ENCODE assay signal across 27 mouse cellular contexts in the genomic region with DNA sequence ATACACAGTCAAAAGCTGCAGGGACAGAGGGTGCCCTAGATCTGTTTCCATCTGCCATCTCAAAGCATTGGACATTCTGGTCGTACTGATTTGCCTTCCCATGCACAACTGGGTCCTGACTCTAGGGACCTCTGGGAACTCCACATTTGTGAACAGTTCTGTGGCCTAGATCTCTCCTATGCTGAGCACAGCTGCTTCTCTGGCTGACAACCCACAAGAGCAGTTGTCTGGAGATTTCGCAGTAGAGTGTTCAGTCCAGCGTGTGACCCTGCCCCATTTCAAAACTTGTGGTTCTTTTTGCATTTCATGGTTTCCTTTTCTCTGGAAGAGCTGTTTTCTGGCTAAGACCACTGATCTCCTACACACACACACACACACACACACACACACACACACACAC.
A peak's percentile ranks its signal among the peaks of the same experiment; 100 is the strongest.
DNase-seq lines count a peak whose midpoint lies in the region; ATAC-seq lines count a peak whose summit lies in the region.
"Had no signal": no experiment of that assay in that cellular context is flagged by ENCODE, and none has a peak within 500 bp of the region (broad histone marks: within the 10 kb centered on the region; RNA-seq: fewer than 3 reads in every experiment).

No protein-coding gene starts in this region.

- 89% methylated on average over 3 of the region's 3 CpGs for WGBS in midbrain, embryonic 10.5 days
- WGBS in midbrain, embryonic 14.5 days: 90% methylated on average over 3 of the region's 3 CpGs
- WGBS in embryonic facial prominence, embryonic 12.5 days: 81% methylated on average over 3 of the region's 3 CpGs
- 85% methylated on average over 3 of the region's 3 CpGs for WGBS in limb, embryonic 10.5 days

- H3K9me3 ChIP-seq in midbrain, embryonic 10.5 days (replicated peaks): no peaks in the 10 kb centered on the region
- no peaks in the 10 kb centered on the region for H3K9me3 ChIP-seq in midbrain, embryonic 14.5 days (ENCODE audit: control insufficient read depth, low read length)
- no peaks in the 10 kb centered on the region for H3K9me3 ChIP-seq in embryonic facial prominence, embryonic 12.5 days
- no peaks in the 10 kb centered on the region for H3K9me3 ChIP-seq in limb, embryonic 10.5 days (replicated peaks)
- H3K9me3 ChIP-seq: forebrain, embryonic 13.5 days; intestine, embryonic 15.5 days; limb, embryonic 15.5 days; liver, embryonic 13.5 days; neural tube, embryonic 12.5 days; stomach, embryonic 15.5 days had no signal

- no peak for ATAC-seq in midbrain, embryonic 14.5 days (ENCODE audit: low FRiP score, low TSS enrichment)
- no peak for ATAC-seq in embryonic facial prominence, embryonic 12.5 days (ENCODE audit: insufficient number of reproducible peaks, insufficient read depth, low FRiP score, low TSS enrichment)
- ATAC-seq: forebrain, embryonic 13.5 days; hindbrain, postnatal 0 days; intestine, embryonic 15.5 days; lung, postnatal 0 days; midbrain, embryonic 16.5 days had no signal

- H3K27ac ChIP-seq in midbrain, embryonic 10.5 days (replicated peaks): 0 out of 2 replicates have a peak overlapping the region, but pooled peaks have one; percentile 17
- no peak overlapping the region for H3K27ac ChIP-seq in midbrain, embryonic 14.5 days (replicated peaks; ENCODE audit: low read depth, low read length)
- H3K27ac ChIP-seq in embryonic facial prominence, embryonic 12.5 days: peak overlapping the region; percentile 94
- peak overlapping the region; percentile 73; the same call in 1 of the 2 replicates for H3K27ac ChIP-seq in limb, embryonic 10.5 days
- H3K27ac ChIP-seq: forebrain, embryonic 13.5 days; hindbrain, postnatal 0 days; intestine, embryonic 15.5 days; kidney, postnatal 0 days; limb, embryonic 15.5 days; liver, embryonic 13.5 days; macrophage; neural tube, embryonic 12.5 days; stomach, embryonic 15.5 days had no signal

- peaks cover 71% of the 10 kb centered on the region for H3K4me1 ChIP-seq in midbrain, embryonic 10.5 days
- peaks cover 27% of the 10 kb centered on the region for H3K4me1 ChIP-seq in midbrain, embryonic 14.5 days (ENCODE audit: control insufficient read depth, insufficient read depth, low read length)
- peaks cover 54% of the 10 kb centered on the region for H3K4me1 ChIP-seq in embryonic facial prominence, embryonic 12.5 days
- H3K4me1 ChIP-seq in limb, embryonic 10.5 days: peaks cover 51% of the 10 kb centered on the region
- H3K4me1 ChIP-seq: liver, embryonic 13.5 days had no signal

- no peak overlapping the region for H3K4me3 ChIP-seq in midbrain, embryonic 10.5 days
- no peak overlapping the region for H3K4me3 ChIP-seq in midbrain, embryonic 14.5 days (replicated peaks; ENCODE audit: low read depth, low read length)
- H3K4me3 ChIP-seq in embryonic facial prominence, embryonic 12.5 days: no peak overlapping the region
- no peak overlapping the region for H3K4me3 ChIP-seq in limb, embryonic 10.5 days
- H3K4me3 ChIP-seq: forebrain, embryonic 13.5 days; heart, embryonic 12.5 days; intestine, embryonic 15.5 days; limb, embryonic 15.5 days; liver, embryonic 13.5 days; neural tube, embryonic 12.5 days; stomach, embryonic 15.5 days had no signal

- H3K27me3 ChIP-seq in midbrain, embryonic 10.5 days (ENCODE audit: low read depth, poor library complexity, severe bottlenecking): peaks cover 49% of the 10 kb centered on the region
- H3K27me3 ChIP-seq in midbrain, embryonic 14.5 days (ENCODE audit: control insufficient read depth, insufficient read depth, low read length): no peaks in the 10 kb centered on the region
- no peaks in the 10 kb centered on the region for H3K27me3 ChIP-seq in embryonic facial prominence, embryonic 12.5 days
- H3K27me3 ChIP-seq in limb, embryonic 10.5 days (ENCODE audit: low read depth, poor library complexity, severe bottlenecking): no peaks in the 10 kb centered on the region
- H3K27me3 ChIP-seq: heart, embryonic 12.5 days; intestine, embryonic 15.5 days; limb, embryonic 15.5 days; liver, embryonic 13.5 days; stomach, embryonic 15.5 days had no signal

- no peak for DNase-seq in midbrain, embryonic 10.5 days (ENCODE audit: low spot score)
- DNase-seq in midbrain, embryonic 14.5 days: no peak
- no peak for DNase-seq in limb, embryonic 10.5 days (ENCODE audit: low spot score)
- no peak for DNase-seq in left cerebral cortex, adult 18-20 months (ENCODE audit: low spot score in 2 of 2)
- DNase-seq in lung, postnatal 10 days: no peak
- DNase-seq: adrenal gland, postnatal 14 days; cerebellum, adult 11 months; cerebellum, adult 9-10 months; cerebellum, postnatal 36 days; embryo, embryonic 11 days; gastrocnemius, postnatal 14 days; kidney, adult 2 months; liver, embryonic 13.5 days; lung, adult 18-20 months; right cerebral cortex, postnatal 14 days had no signal

- H3K4me2 ChIP-seq in midbrain, embryonic 14.5 days (ENCODE audit: low read length): no peak overlapping the region
- H3K4me2 ChIP-seq in embryonic facial prominence, embryonic 12.5 days (replicated peaks): no peak overlapping the region
- H3K4me2 ChIP-seq: forebrain, embryonic 13.5 days; heart, embryonic 12.5 days; intestine, embryonic 15.5 days; limb, embryonic 15.5 days; liver, embryonic 13.5 days; neural tube, embryonic 12.5 days; stomach, embryonic 15.5 days had no signal

- H3K9ac ChIP-seq in midbrain, embryonic 14.5 days (replicated peaks; ENCODE audit: low read length): no peak overlapping the region
- H3K9ac ChIP-seq in embryonic facial prominence, embryonic 12.5 days: no peak overlapping the region
- H3K9ac ChIP-seq: forebrain, embryonic 13.5 days; heart, embryonic 12.5 days; intestine, embryonic 15.5 days; limb, embryonic 15.5 days; liver, embryonic 13.5 days; neural tube, embryonic 12.5 days; stomach, embryonic 15.5 days had no signal

- no peaks in the 10 kb centered on the region for H3K36me3 ChIP-seq in midbrain, embryonic 10.5 days
- no peaks in the 10 kb centered on the region for H3K36me3 ChIP-seq in midbrain, embryonic 14.5 days (ENCODE audit: control insufficient read depth, insufficient read depth, low read length)
- no peaks in the 10 kb centered on the region for H3K36me3 ChIP-seq in embryonic facial prominence, embryonic 12.5 days
- no peaks in the 10 kb centered on the region for H3K36me3 ChIP-seq in limb, embryonic 10.5 days
- H3K36me3 ChIP-seq: heart, embryonic 12.5 days; intestine, embryonic 15.5 days; limb, embryonic 15.5 days; liver, embryonic 13.5 days; neural tube, embryonic 12.5 days; stomach, embryonic 15.5 days had no signal
